Mouse (Mus musculus) embryonic facial prominence, embryonic 11.5 days (tissue): ENCODE measurements around the gene Bach2. TPM values are rescaled to one million over a fixed set of nuclear protein-coding genes. Genes with fewer than 3 reads are reported as not detected.

Experiments
- ATAC-seq: fragments of 200-750 bp; cut with Nextera tagmentation; replicated peaks from 2 replicates; pipeline ENCODE4 v1.8.0; 2017; ENCODE audit warnings: low read depth; ENCODE audit not compliant: insufficient number of reproducible peaks, low FRiP score, low TSS enrichment
- DNase-seq: peaks from one replicate; pipeline ENCODE4 v3.0.0-alpha.2; 2015; ENCODE audit warnings: low spot score
- H3K27ac ChIP-seq: fragments of 300-500 bp; sonication (generic); replicated peaks from 2 replicates; pipeline ENCODE4 v1.5.1; 2014; ENCODE audit warnings: mild to moderate bottlenecking, low read depth, low read length, control low read depth
- H3K27me3 ChIP-seq: fragments of 300-500 bp; sonication (generic); 2 replicates; pipeline ENCODE4 v1.6.1; 2014; ENCODE audit warnings: mild to moderate bottlenecking, low read length, moderate library complexity, mixed read lengths; ENCODE audit not compliant: control insufficient read depth, insufficient read depth
- H3K36me3 ChIP-seq: fragments of 300-500 bp; sonication (generic); replicated peaks from 2 replicates; pipeline ENCODE4 v1.6.1; 2014; ENCODE audit warnings: low read depth, mild to moderate bottlenecking, low read length, moderate library complexity, mixed read lengths; ENCODE audit not compliant: control insufficient read depth, insufficient read depth
- H3K4me1 ChIP-seq: fragments of 300-500 bp; sonication (generic); 2 replicates; pipeline ENCODE4 v1.6.1; 2014; ENCODE audit warnings: low read length, mixed read lengths; ENCODE audit not compliant: control insufficient read depth, insufficient read depth
- H3K4me2 ChIP-seq: fragments of 300-500 bp; sonication (generic); 2 replicates; pipeline ENCODE4 v1.6.1; 2014; ENCODE audit warnings: low read depth, mild to moderate bottlenecking, control low read depth, low read length, moderate library complexity
- H3K4me3 ChIP-seq: fragments of 300-500 bp; sonication (generic); 2 replicates; pipeline ENCODE4 v1.5.1; 2014; ENCODE audit warnings: low read depth, low read length, control low read depth
- H3K9ac ChIP-seq: fragments of 300-500 bp; sonication (generic); replicated peaks from 2 replicates; pipeline ENCODE4 v1.6.1; 2014; ENCODE audit warnings: mild to moderate bottlenecking, control low read depth, low read length
- H3K9me3 ChIP-seq: fragments of 300-500 bp; sonication (generic); replicated peaks from 2 replicates; pipeline ENCODE4 v1.6.1; 2016; ENCODE audit warnings: mild to moderate bottlenecking, low read length, inconsistent platforms, mixed read lengths; ENCODE audit not compliant: control insufficient read depth
- WGBS: fragments of 180-500 bp; shearing (Covaris S2); extraction: QIAGEN DNeasy Blood & Tissue Kit; methylation state at CpG from one replicate; pipeline ENCODE4 v1.1.7; 2014; 5-methylcytosine and 5-hydroxymethylcytosine counted together
- polyA plus RNA-seq: library from polyadenylated mRNA; unstranded; fragments of >200 nt; fragmentation: Nextera tagmentation; extraction: Ambion mirVana; gene quantifications from 2 replicates; pipeline ENCODE4 v1.2.1, GENCODE M21; 2014

Bach2 gene
- polyA plus RNA-seq, 1 experiment from 2014 or later = 11.5 TPM

DNA sequence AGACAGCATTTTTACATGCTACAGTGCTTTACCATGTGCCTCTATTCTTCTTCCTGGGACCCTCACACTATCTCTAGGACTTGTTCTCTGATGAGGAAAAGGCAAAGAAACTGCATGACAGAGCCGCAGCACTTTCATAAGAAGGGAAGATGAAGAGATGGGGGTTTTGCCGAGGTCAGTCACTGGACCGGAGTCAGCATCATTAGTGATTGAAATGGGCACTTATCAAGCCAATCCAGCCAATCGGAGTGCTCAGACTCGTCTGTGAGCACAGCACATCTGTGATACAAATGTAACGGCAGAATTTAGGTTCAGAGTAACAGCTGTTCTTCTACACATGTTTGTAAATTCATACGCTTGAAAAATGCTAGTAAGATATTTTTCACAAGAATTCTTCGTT lies 293.5 kb downstream of the Bach2 start:
- H3K4me2 ChIP-seq = no peak overlapping the region
- peaks cover 7% of the 10 kb centered on the region; the same call in 1 of the 2 replicates for H3K4me1 ChIP-seq
- H3K9ac ChIP-seq = no peak overlapping the region
- no peaks in the 10 kb centered on the region for H3K9me3 ChIP-seq
- 48% methylated on average over 8 of the region's 8 CpGs for WGBS
- DNase-seq (peak; percentile 20), ATAC-seq (no peak)
- H3K36me3 ChIP-seq = no peaks in the 10 kb centered on the region
- no peaks in the 10 kb centered on the region for H3K27me3 ChIP-seq
- H3K4me3 ChIP-seq = no peak overlapping the region
- H3K27ac ChIP-seq = no peak overlapping the region; the same call in 1 of the 2 replicates

DNA sequence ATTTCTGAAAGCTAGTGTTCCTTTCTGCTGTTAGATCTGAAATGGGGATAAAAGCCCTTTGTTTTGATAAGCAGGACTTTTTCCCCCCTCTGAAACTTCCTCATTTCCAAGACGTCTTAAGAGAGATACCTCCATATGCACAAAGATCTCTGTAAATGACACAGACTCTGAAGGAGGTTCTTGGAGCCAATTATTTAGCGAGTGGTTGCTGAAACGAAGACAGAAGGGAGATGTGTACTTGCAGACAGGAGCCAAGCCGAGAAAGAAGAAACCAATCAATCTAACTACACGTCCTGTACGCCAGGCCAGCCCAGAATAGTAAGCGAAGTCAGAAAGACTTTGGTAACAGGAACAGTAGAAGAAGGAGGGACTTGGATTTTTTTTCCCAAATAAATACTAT lies 295.1 kb downstream of the Bach2 start:
- H3K4me2 ChIP-seq = no peak overlapping the region
- H3K27me3 ChIP-seq = no peaks in the 10 kb centered on the region; the same call in 1 of the 2 replicates
- peaks cover 7% of the 10 kb centered on the region; the same call in 1 of the 2 replicates for H3K4me1 ChIP-seq
- no peak for ATAC-seq
- no peak for DNase-seq
- no peak overlapping the region for H3K27ac ChIP-seq
- WGBS = 64% methylated on average over 7 of the region's 7 CpGs
- H3K9me3 ChIP-seq = no peaks in the 10 kb centered on the region
- no peaks in the 10 kb centered on the region for H3K36me3 ChIP-seq
- H3K4me3 ChIP-seq = no peak overlapping the region
- no peak overlapping the region for H3K9ac ChIP-seq

DNA sequence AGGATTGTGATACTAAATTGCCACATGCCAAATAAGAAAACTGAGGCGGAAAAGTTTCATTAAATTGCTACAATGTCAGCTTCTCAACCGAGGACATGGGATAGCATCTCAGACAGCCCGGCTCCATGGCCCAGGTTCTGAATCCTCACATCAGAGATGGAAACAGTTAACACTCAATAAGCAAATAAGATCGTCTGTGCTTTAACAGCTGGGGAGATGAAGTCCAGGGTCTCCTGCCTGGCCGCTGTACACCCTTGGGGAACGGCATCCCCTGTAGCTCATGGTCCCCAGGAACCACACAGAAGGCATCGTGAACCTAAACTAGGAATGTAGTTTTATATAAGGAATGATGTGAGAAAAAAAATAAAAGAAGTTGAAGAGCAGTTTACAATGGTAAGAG lies 297.0 kb downstream of the Bach2 start:
- ATAC-seq (no peak), DNase-seq (no peak)
- Histone ChIP-seq H3K4me3 (no peak overlapping the region), H3K36me3 (no peaks in the 10 kb centered on the region), H3K4me1 (peaks cover 7% of the 10 kb centered on the region; the same call in 1 of the 2 replicates), H3K9ac (no peak overlapping the region), H3K27me3 (no peaks in the 10 kb centered on the region; the same call in 1 of the 2 replicates), H3K4me2 (no peak overlapping the region), H3K27ac (no peak overlapping the region), H3K9me3 (no peaks in the 10 kb centered on the region)
- 78% methylated on average over 7 of the region's 7 CpGs for WGBS

DNA sequence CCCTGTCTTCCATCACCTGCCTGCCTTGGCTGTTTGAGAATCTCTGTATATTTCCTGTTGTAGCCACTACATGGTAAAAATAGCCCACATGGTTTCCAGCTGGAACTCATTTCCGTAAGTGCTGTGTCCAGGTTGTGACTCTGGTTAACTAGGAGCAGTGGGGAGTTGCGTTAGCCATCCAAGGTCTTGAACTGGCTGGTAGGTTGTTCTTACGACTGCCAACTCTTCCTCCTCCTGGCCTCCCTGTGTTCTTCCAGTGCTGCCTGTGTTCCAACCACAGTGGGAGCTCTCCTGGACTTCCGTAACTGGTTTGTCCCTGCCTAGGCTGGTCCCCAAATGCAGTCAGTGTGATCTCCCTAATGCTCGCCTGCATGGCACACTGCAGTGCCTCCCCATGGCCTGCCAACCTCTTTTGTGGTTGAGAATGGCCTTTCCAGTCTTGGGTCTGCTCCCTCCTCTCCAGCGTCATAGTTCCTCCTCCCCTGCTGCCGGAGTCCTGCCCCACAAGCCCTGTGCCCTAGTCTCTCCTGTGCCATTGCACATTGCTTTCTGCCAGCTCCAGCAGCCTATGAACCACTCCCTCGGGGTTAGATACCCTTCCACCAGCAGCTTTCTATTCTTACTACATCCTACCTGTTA lies 298.4 kb downstream of the Bach2 start:
- Histone ChIP-seq H3K9me3 (no peaks in the 10 kb centered on the region), H3K4me1 (peaks cover 5% of the 10 kb centered on the region; the same call in 1 of the 2 replicates), H3K9ac (no peak overlapping the region), H3K27ac (no peak overlapping the region; the same call in 1 of the 2 replicates), H3K27me3 (no peaks in the 10 kb centered on the region; the same call in 1 of the 2 replicates), H3K4me3 (no peak overlapping the region), H3K4me2 (no peak overlapping the region), H3K36me3 (no peaks in the 10 kb centered on the region)
- peak; percentile 63 for DNase-seq
- 55% methylated on average over 8 of the region's 8 CpGs for WGBS
- peak; percentile 45; the same call in 1 of the 2 replicates for ATAC-seq

DNA sequence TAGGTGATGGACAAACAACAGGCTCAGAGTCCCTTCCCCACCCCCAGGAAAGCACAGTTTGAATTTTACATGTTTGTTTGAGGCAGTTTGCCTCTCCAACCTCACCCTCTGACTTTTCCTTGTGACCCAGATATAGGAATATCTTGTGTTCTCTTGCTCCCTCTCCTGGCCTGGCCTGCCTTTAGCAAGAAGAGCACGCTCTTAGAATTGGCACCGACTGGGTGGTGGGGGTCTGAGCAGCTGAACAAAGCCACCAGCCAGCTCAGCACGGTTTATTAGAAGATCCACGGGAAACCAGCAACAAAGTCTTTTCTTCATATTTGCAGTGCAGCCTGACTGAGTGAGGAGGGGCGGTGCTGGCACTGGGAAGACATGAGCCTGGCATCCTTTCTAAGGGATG lies 299.5 kb downstream of the Bach2 start:
- ATAC-seq = no peak; the same call in 1 of the 2 replicates

DNA sequence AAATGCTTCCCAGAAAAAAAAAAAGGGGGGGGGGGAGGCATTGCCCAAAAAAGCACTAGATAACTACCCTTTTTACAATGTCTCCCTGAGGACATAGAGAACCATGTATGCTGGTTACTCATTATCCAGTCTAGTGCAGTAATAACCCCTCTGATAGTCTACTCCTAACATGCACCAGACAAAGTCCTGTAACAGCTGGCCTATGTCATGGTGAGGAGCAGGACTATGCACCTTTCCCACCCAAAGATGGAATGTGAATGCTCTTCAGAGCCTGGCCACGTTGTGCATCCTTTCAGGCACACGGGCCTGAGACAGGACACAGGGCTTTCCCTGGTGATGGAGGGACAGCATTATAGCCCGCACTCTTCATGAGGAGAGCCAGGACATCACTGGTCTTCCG lies 299.9 kb downstream of the Bach2 start:
- Histone ChIP-seq H3K9ac (no peak overlapping the region), H3K4me2 (no peak overlapping the region), H3K36me3 (no peaks in the 10 kb centered on the region), H3K27ac (no peak overlapping the region), H3K9me3 (no peaks in the 10 kb centered on the region), H3K27me3 (no peaks in the 10 kb centered on the region; the same call in 1 of the 2 replicates), H3K4me3 (no peak overlapping the region), H3K4me1 (peaks cover 5% of the 10 kb centered on the region; the same call in 1 of the 2 replicates)
- DNase-seq = no peak
- ATAC-seq = no peak
- WGBS = 77% methylated on average over 4 of the region's 4 CpGs

More for the DNA sequence above, 299.5 kb downstream of the Bach2 start:
- Histone ChIP-seq H3K4me1 (peaks cover 5% of the 10 kb centered on the region; the same call in 1 of the 2 replicates), H3K9me3 (no peaks in the 10 kb centered on the region), H3K36me3 (no peaks in the 10 kb centered on the region), H3K4me2 (no peak overlapping the region), H3K27ac (no peak overlapping the region), H3K27me3 (no peaks in the 10 kb centered on the region; the same call in 1 of the 2 replicates), H3K4me3 (no peak overlapping the region), H3K9ac (no peak overlapping the region)
- DNase-seq = peak; percentile 82
- 15% methylated on average over 5 of the region's 5 CpGs for WGBS

DNA sequence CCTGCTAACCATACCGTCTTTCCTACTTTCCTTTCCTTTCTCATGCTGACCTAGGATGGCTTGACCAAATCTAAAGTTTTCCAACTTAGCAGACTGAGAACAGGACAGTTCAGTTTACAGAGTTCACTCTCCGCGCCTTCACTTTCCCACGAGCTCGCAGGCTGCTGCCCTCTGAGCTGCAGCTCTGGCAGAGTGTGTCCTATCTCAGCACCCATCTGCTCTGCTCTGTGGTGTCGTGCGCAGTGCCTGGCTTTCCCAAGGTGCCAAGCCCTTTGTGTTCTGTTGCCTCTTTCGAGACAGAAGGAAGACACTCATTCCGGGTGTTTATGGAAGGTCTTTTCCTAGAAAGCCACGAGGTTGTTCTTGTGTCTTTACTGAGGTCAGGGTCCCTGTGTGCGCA lies 300.4 kb downstream of the Bach2 start:
- Histone ChIP-seq H3K4me3 (no peak overlapping the region), H3K4me2 (no peak overlapping the region), H3K9ac (no peak overlapping the region), H3K9me3 (no peaks in the 10 kb centered on the region), H3K4me1 (peaks cover 5% of the 10 kb centered on the region; the same call in 1 of the 2 replicates), H3K36me3 (no peaks in the 10 kb centered on the region), H3K27ac (no peak overlapping the region), H3K27me3 (no peaks in the 10 kb centered on the region; the same call in 1 of the 2 replicates)
- DNase-seq (no peak), ATAC-seq (no peak)
- 81% methylated on average over 11 of the region's 11 CpGs for WGBS

DNA sequence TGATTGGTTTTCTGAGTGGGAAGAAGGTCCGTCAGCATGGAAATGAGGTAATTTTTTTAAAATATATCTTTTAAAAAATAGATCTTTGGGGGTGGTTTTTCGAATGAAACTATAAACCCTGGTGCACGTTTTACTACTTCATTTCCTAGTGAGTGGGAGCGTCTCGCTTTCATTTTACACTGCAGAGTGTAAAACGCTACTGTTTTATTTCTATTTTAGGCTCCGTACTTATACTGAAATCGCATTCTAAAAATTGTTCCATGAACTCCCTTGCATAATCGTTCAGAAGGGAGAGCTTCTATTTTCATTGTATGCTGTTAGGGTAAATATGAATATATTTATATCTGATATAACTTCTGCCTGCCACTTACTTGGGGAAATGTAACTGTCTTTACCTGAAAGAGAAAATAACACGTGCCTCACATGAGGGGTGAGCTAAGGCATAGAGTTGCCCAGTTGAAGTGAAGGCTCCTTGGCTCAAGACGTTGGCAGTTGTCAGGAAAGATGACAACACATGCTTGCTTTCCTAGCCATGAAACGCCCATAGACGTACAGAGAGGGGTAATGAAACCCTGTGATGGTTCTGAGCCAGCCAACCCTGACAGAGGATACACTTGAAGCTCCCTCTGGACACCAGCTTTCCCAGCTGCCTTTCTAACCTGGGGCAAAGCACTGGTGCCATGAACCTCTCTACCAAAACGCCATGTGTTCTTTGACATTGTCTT lies 306.4 kb downstream of the Bach2 start:
- 85% methylated on average over 14 of the region's 14 CpGs for WGBS
- no peaks in the 10 kb centered on the region for H3K4me1 ChIP-seq
- ATAC-seq = no peak
- H3K9ac ChIP-seq = no peak overlapping the region
- DNase-seq = no peak
- H3K27me3 ChIP-seq = no peaks in the 10 kb centered on the region
- no peaks in the 10 kb centered on the region for H3K9me3 ChIP-seq
- no peak overlapping the region for H3K27ac ChIP-seq
- no peaks in the 10 kb centered on the region; the same call in 1 of the 2 replicates for H3K36me3 ChIP-seq
- H3K4me2 ChIP-seq = no peak overlapping the region
- H3K4me3 ChIP-seq = no peak overlapping the region
